Mouse (Mus musculus): ENCODE results near the gene Gpatch2l. TPM values are rescaled to one million over a fixed set of nuclear protein-coding genes. Genes with fewer than 3 reads are reported as not detected.

Gene Gpatch2l
- polyA plus RNA-seq, 1 experiment, result 13.6 TPM

DNA sequence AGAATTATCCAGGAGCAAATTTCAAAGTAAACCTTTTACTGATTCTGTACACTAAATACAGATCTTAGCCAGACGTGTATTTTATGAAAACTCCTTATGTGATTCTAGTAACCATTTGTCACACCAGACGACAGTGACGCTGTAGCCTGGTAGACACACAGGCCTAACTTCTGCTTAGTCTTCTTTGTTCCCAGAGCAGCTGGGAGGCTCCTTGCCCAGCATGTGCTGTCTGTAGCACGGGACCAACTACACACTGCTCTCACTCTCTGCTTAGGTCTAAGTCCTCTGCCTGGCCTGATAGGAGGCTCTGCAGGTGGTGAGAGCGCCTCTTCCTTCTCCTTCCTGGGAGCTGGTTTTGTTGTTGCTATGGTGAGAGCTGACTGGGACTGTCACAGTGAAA, 35.2 kb downstream of the Gpatch2l start:
- no peak for DNase-seq (ENCODE audit: low read depth)

- DNase-seq (ENCODE audit: low read depth), result no peak
Measured at GRCm38 (mm10) chr12:86280000-86280399, 38.3 kb downstream of the Gpatch2l start.

- no peak for DNase-seq (ENCODE audit: low read depth)
Measured at GRCm38 (mm10) chr12:86285704-86286103, 44.0 kb downstream of the Gpatch2l start.

DNA sequence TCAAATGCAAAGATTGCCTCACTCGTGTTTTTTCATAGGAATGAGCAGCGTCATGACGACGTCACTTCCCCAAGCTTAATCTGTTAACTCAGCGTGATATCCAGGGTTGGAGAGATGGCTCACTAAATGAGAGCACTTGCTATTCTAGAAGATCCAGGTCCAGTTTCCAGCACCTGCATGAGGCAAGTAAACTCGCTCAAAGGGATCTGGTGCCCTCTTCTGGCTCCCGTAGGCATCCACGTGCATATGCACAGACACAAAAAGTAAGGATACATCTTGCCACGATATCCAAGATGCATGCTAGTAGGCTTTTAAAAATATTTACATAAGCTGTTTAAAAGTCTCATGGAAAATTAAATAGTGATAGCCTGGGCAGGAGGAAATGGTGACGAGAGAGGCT, 55.8 kb downstream of the Gpatch2l start:
- DNase-seq (ENCODE audit: low read depth), result no peak

DNA sequence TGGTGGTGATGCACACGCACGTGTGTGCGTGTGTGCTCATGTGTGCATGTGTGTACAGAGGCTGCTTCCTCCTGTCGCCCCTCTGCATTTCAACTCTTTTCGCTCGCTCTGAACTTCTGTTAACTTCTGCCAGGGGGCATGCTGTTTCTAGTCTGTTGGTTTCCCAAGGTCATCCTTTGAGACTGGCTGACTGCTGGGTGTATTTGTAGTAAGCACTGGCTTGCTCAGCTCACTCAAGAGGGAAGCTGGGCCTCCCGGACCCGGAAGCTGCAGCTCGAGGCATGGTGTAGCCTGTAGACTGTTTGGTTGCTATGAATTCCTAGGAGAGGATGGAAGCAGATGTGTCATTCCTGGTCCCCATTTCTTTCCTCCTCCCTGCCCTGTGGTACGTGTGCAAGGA, 61.3 kb downstream of the Gpatch2l start:
- no peak for DNase-seq (ENCODE audit: low read depth)

- DNase-seq (ENCODE audit: low read depth), result no peak
Measured at GRCm38 (mm10) chr12:86305045-86305444, 63.4 kb downstream of the Gpatch2l start.

DNA sequence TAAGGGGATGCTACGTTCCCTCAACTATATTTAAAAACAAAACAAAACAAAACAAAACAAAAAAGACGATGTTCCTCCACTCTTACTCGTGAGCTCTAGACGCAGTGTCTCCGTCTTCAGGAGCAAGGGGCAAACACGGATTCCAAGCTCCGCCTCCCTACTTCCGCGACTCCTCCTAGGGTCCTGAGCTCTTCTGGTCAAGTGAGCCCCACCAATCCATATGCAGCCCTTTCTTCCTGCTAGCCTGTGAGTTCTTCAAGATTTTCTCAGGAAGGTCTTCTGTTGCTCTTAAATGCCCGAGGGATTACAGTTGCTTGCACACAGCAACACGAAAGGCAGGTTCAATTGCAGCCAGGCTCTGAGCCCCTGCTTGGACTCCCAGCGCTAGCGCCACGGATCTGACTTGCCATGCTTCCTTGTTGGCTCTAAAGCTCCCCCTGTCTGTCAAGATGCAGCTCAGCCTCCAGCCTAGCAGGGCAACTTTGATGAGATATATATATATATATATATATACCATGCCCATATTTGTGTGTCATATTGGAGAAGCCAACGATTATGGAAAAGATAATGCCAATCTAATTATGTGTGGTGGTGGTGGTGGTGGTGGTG, 64.1 kb downstream of the Gpatch2l start:
- no peak for DNase-seq (ENCODE audit: low read depth)

GRCm38 (mm10) chr12:86309474-86309873, 67.8 kb downstream of the Gpatch2l start:
- peak; percentile 3 for DNase-seq (ENCODE audit: low read depth)

DNA sequence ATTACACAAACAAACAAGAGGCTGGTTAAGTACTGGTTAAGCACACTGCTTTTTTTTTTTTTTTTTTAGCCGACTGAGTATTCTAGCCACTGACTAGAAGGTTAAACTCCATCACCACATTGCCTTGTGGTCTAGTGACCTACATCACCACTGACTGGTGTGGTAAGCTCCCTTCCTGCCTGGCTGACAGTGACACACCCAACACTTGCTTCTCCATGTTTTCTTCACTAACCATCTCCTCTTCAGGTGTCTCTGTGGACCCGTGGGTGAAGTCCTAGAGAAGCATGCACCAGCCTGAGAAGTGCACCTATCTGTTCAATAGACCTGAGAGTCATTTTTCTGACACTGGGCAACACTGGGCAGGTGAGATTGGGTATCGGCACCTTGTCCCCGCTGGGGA, 68.2 kb downstream of the Gpatch2l start:
- DNase-seq (ENCODE audit: low read depth), result no peak

DNA sequence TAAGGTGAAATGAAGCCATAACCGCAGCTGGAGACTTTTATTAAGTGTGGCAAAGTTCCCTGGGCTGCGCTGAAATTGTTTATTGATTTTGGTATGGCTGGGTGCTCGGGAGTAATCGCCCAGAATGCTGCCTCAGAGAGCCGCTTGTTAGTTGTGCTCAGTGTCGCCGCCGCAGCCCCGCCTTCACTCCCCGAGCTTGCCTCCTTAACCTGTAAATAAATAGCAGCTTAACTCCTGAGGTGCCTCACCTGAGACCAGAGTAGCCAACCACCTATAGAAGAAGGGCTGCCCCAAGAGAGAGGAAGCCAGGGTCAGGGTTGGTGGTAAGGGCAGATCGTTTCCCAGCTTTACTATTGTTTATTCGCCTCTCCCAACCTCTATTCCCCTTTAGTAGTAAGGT, 79.0 kb downstream of the Gpatch2l start:
- DNase-seq (ENCODE audit: low read depth), result no peak

DNA sequence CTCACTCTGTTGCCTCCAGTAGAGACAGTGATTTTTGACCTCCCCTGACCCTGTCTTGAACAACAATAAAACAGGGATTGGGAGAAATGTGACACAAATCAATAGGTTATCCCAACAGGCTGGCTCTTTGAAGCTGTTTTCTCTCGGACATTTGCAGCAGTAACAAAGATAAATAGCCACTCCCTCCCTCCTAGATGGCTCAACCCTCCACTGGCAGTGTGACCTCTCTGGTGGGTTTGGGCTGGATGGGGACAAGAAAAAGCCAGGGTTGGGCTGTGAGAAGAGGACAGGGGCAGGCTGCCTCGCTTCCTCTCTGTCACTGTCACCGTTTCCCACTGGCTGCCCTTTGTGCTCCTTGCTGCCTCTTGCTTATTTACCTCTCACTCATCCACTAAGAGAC, 82.6 kb downstream of the Gpatch2l start:
- DNase-seq (ENCODE audit: low read depth), result no peak

DNA sequence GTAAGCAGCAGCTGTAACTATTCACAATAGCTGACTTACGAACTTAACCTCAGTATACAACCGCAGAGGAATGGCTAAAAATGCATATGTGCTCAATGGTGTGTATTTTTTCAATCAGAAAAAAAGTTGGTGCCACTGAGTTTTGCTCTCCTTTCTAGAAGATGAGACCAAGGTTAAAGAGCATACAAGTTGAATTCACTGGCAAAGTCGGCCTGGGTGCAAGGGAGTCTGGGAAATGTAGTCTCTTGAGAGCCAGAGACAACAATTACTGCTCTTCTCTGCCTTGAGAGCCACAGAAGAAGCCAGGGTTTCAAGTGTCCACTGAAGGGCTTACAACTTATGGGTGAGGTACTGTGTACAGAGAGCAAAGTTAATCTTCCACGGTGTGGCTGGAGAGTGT, 88.2 kb downstream of the Gpatch2l start:
- no peak for DNase-seq (ENCODE audit: low read depth)

GRCm38 (mm10) chr12:86330684-86331083, 89.0 kb downstream of the Gpatch2l start:
- DNase-seq (ENCODE audit: low read depth), result no peak

GRCm38 (mm10) chr12:86331248-86331647, 89.6 kb downstream of the Gpatch2l start:
- DNase-seq (ENCODE audit: low read depth), result no peak

GRCm38 (mm10) chr12:86336209-86336608, 94.6 kb downstream of the Gpatch2l start:
- no peak for DNase-seq (ENCODE audit: low read depth)

DNA sequence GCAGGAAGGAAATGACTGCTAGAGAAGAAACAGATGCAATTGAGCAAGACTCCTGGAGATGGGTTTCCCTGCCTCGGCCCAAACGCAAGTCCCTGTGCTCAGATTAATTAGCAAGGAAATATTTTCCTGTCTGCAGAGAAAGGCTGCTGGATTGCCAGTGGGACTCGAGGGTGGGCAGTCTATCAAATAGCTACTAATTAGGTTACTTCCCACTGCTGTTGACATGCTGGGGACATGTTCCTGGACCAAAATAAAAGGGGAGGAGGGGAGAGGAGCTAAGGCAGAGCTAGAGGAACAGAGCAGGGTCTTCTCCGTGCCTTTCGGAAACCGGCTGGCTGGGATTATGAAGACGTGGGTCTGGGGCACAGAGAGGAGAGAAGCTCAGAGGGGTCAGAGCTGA, 95.2 kb downstream of the Gpatch2l start:
- no peak for DNase-seq (ENCODE audit: low read depth)

Other genes starting within 250 kb of the Gpatch2l start
- gene Tgfb3, start 162.8 kb upstream of the Gpatch2l start, polyA plus RNA-seq (2012; rRNA removed), result 20.6 and 22.1 TPM in 2 replicates
- gene Ift43, start 159.3 kb upstream of the Gpatch2l start, polyA plus RNA-seq (2012; rRNA removed), result 32.0 and 33.1 TPM in 2 replicates
- gene Esrrb, start 119.3 kb downstream of the Gpatch2l start, polyA plus RNA-seq (2012; rRNA removed), result 1.3 and 1.5 TPM in 2 replicates